Mouse (Mus musculus): ENCODE measurements at regions not wholly inside any gene's neighbourhood (a gene's known extent, or its start where the extent isn't known, plus 50 kb on each side); places are given as distances from the start of the nearest gene placed in this dataset.

- TF ChIP-seq CTCF (IDR thresholded peaks at IDR 0.05; ENCODE audit: low read depth) (no peak), EP300 (IDR thresholded peaks at IDR 0.05; ENCODE audit: low read depth) (no peak)
Measured at GRCm38 (mm10) chr6:143518476-143518875, 351.5 kb downstream of the Etnk1 start.
